Mouse (Mus musculus) kidney, embryonic 15.5 days (tissue): Measurements from ENCODE around the gene Tead1. TPM values are rescaled to one million over a fixed set of nuclear protein-coding genes. Genes with fewer than 3 reads are reported as not detected.

Experiments used
- ATAC-seq: fragments of 200-750 bp; cut with Nextera tagmentation; replicated peaks from 2 replicates; pipeline ENCODE4 v1.8.0; 2017; ENCODE audit warnings: moderate TSS enrichment; ENCODE audit not compliant: low FRiP score
- H3K27ac ChIP-seq: fragments of 300-500 bp; sonication (generic); 2 replicates; pipeline ENCODE4 v1.5.1; 2015; ENCODE audit warnings: mild to moderate bottlenecking, inconsistent platforms
- H3K27me3 ChIP-seq: fragments of 300-500 bp; sonication (generic); 2 replicates; pipeline ENCODE4 v1.6.1; 2015; ENCODE audit warnings: inconsistent platforms
- H3K36me3 ChIP-seq: fragments of 300-500 bp; sonication (generic); 2 replicates; pipeline ENCODE4 v1.6.1; 2015; ENCODE audit warnings: inconsistent platforms
- H3K4me1 ChIP-seq: fragments of 300-500 bp; sonication (generic); 2 replicates; pipeline ENCODE4 v1.6.1; 2015; ENCODE audit warnings: inconsistent platforms
- H3K4me2 ChIP-seq: fragments of 300-500 bp; sonication (generic); 2 replicates; pipeline ENCODE4 v1.6.1; 2015; ENCODE audit warnings: moderate library complexity, mild to moderate bottlenecking, inconsistent platforms
- H3K4me3 ChIP-seq: fragments of 300-500 bp; sonication (generic); replicated peaks from 2 replicates; pipeline ENCODE4 v1.5.1; 2015; ENCODE audit warnings: mild to moderate bottlenecking, inconsistent platforms
- H3K9ac ChIP-seq: fragments of 300-500 bp; sonication (generic); 2 replicates; pipeline ENCODE4 v1.6.1; 2015; ENCODE audit warnings: mild to moderate bottlenecking, inconsistent platforms
- H3K9me3 ChIP-seq: fragments of 300-500 bp; sonication (generic); replicated peaks from 2 replicates; pipeline ENCODE4 v1.6.1; 2016; ENCODE audit warnings: inconsistent platforms
- WGBS: fragments of 180-500 bp; shearing (Covaris S2); methylation state at CpG from one replicate; pipeline ENCODE4 v1.1.7; 2015; ENCODE audit warnings: mixed read lengths; 5-methylcytosine and 5-hydroxymethylcytosine counted together
- polyA plus RNA-seq: library from polyadenylated mRNA; unstranded; fragments of >200 nt; fragmentation: Nextera tagmentation; extraction: Ambion mirVana; gene quantifications from 2 replicates; pipeline ENCODE4 v1.2.1, GENCODE M21; 2015

Gene Tead1
- polyA plus RNA-seq, 1 experiment from 2014 or later: 30.4 TPM

DNA sequence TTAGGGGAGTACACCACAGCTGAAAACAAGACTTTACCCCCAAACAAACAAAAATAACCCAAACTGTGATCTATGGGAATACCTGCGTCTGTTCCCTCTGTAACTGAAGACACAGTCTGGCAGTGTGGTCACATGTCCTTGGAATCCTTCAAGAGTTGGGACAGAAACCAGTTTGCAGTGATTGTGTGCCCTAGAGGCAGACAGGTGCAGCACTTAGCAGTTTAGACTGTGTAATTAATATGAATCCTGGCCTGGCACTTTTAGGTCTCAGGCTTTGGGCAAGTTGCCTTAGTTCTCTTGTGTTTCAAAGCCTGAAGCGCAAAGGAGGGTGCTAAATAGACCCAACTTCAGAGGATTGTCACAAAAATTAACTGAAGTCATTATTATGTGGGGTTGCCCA lies 83.8 kb downstream of the Tead1 start:
- H3K4me1 ChIP-seq: peaks cover 71% of the 10 kb centered on the region

DNA sequence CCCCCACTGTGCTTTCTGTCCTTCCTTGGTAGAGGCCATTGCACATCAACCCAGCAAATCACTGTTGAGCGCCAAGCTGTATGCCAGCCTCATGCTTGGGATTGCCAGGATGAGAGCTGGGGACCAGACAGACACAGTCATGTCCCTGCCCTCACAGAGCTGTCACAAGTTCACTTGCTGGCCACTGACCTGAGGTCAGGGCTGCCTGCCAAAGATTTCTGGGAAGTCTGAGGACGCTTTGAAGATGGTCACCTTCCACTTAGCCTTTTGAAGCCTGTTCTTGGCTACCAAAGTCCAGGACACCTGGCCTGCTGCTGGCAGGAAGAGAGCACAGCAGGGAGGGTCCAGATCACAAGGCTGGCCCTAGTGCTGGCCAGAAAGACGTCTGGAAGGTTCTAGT lies 84.4 kb downstream of the Tead1 start:
- no peak for ATAC-seq

More for the DNA sequence above, 83.8 kb downstream of the Tead1 start:
- Histone ChIP-seq H3K9ac (no peak overlapping the region), H3K4me3 (no peak overlapping the region), H3K4me2 (no peak overlapping the region), H3K27ac (0 out of 2 replicates have a peak overlapping the region, but pooled peaks have one; percentile 14), H3K9me3 (no peaks in the 10 kb centered on the region), H3K36me3 (peaks cover 9% of the 10 kb centered on the region; the same call in 1 of the 2 replicates), H3K27me3 (no peaks in the 10 kb centered on the region)
- no peak for ATAC-seq
- WGBS: 83% methylated on average over 2 of the region's 2 CpGs

DNA sequence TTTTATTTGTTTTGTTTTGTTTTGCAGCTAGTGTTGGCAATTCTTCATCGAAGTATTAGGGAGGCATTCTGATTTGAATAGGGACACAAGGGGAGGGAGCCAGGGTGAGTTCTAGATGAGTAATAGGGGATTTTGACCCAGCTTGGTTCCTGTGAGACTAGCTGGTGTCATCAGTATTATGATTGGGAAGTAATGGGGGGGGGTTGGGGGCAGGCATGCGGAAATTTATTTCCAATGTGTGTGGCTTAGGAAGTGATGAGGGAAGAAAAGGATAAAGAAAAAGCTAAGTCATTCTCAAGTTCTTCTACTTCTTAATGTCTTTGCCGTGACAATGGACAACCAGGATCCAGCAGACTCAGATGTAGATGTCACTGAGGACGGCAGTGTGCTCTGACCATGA lies 85.8 kb downstream of the Tead1 start:
- WGBS: 71% methylated on average over 4 of the region's 4 CpGs
- H3K9ac ChIP-seq: no peak overlapping the region
- no peaks in the 10 kb centered on the region for H3K9me3 ChIP-seq
- H3K4me2 ChIP-seq: no peak overlapping the region
- no peak overlapping the region for H3K27ac ChIP-seq
- no peak for ATAC-seq
- no peak overlapping the region for H3K4me3 ChIP-seq
- peaks cover 61% of the 10 kb centered on the region for H3K4me1 ChIP-seq
- no peaks in the 10 kb centered on the region for H3K27me3 ChIP-seq
- peaks cover 2% of the 10 kb centered on the region; the same call in 1 of the 2 replicates for H3K36me3 ChIP-seq

More for the DNA sequence above, 84.4 kb downstream of the Tead1 start:
- H3K9me3 ChIP-seq: no peaks in the 10 kb centered on the region
- peaks cover 9% of the 10 kb centered on the region; the same call in 1 of the 2 replicates for H3K36me3 ChIP-seq
- H3K9ac ChIP-seq: no peak overlapping the region
- H3K4me2 ChIP-seq: no peak overlapping the region
- no peak overlapping the region for H3K4me3 ChIP-seq
- WGBS: 59% methylated on average over 3 of the region's 3 CpGs
- H3K27ac ChIP-seq: no peak overlapping the region
- peaks cover 66% of the 10 kb centered on the region for H3K4me1 ChIP-seq
- H3K27me3 ChIP-seq: no peaks in the 10 kb centered on the region

DNA sequence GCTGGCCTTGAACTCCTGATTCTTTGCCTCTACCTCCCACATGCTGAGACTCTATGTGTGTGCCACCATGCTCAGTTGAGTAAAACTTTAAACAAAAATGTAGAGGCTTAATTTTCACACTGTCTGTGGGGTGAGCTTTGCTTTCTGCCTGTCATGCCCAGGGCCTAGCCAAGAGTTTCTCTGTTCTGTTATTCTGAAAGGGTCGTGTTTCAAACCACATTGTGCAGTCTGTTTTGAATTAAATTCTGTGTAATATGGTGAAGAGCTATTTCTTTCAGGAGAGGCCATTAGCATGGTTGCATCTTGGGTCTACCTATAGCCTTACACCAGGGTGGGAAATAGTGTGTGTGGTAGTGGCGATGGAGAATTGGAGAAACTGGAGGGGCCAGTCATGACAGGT lies 90.7 kb downstream of the Tead1 start:
- no peak overlapping the region for H3K4me2 ChIP-seq
- no peaks in the 10 kb centered on the region for H3K36me3 ChIP-seq
- no peaks in the 10 kb centered on the region for H3K9me3 ChIP-seq
- H3K4me3 ChIP-seq: no peak overlapping the region
- H3K27me3 ChIP-seq: no peaks in the 10 kb centered on the region
- WGBS: 69% methylated on average over 2 of the region's 2 CpGs
- peaks cover 48% of the 10 kb centered on the region for H3K4me1 ChIP-seq
- H3K9ac ChIP-seq: no peak overlapping the region
- H3K27ac ChIP-seq: no peak overlapping the region
- ATAC-seq: no peak

DNA sequence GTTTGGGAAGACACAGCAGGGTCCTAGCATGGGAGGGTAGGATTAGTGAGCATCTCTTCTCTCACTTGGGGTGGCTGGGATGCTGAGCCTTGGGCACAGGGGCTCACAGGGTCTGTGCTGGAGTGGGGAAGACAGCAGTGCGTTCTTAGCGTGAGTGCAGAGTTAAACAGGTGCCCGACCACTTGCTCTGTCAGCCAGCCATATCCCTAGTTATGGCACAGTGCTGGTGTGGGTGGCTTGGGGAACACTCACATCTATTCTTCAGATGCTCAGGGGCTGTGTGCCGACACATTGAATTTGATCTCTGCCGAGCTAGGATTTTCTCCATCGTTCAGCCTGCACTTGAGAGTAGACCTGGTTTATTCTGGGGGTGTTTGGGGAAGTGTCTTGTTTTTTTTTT lies 92.3 kb downstream of the Tead1 start:
- no peak for ATAC-seq
- 68% methylated on average over 6 of the region's 6 CpGs for WGBS
- H3K27ac ChIP-seq: no peak overlapping the region; the same call in 1 of the 2 replicates

DNA sequence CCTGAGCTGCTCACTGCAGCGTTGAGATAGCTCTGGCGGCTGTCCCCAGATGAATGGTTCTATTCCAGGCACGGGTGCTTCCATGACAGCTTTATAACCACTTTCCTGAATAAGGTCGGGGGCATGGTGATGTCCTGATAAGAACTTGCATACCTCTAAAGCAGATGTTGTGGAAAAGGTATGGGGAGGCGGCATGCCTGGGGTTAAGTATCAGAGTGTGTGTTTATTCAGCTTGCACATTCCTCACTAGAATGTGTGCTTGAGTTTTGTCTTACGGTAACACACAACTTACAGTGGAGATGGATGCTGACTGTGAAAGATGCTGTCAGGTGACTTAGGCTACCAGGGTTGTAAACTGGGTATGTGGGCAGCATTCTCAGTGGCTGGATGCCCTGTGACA lies 93.7 kb downstream of the Tead1 start:
- H3K27me3 ChIP-seq: no peaks in the 10 kb centered on the region
- no peak overlapping the region for H3K4me3 ChIP-seq
- no peak overlapping the region for H3K4me2 ChIP-seq
- H3K9ac ChIP-seq: no peak overlapping the region
- no peaks in the 10 kb centered on the region for H3K9me3 ChIP-seq
- peaks cover 69% of the 10 kb centered on the region for H3K4me1 ChIP-seq
- WGBS: 8% methylated on average over 6 of the region's 6 CpGs
- ATAC-seq: peak; percentile 45; the same call in 1 of the 2 replicates
- H3K27ac ChIP-seq: peak overlapping the region; percentile 69
- H3K36me3 ChIP-seq: no peaks in the 10 kb centered on the region

More for the DNA sequence above, 92.3 kb downstream of the Tead1 start:
- Histone ChIP-seq H3K36me3 (no peaks in the 10 kb centered on the region), H3K9me3 (no peaks in the 10 kb centered on the region), H3K4me1 (peaks cover 61% of the 10 kb centered on the region), H3K4me2 (no peak overlapping the region), H3K27me3 (no peaks in the 10 kb centered on the region), H3K4me3 (no peak overlapping the region), H3K9ac (no peak overlapping the region)

DNA sequence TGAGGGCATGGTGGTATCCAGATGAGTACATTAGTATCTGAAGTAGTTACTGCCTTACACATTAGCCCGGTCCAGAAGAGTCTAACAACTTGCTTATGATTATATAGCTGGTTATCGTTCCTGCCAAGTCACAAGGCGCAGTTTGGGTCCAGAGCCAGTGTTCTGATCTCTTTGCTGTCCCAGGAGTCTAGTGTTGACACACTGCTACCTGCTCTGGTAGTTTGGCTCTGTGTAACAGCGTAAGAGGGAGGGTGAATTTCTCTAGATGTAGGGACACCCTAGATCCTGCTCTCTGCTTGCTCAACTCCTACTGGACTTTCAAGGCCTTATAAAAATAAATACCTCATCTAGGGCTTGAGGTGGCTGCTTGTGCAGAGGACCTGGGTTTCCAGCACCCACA lies 94.5 kb downstream of the Tead1 start:
- Histone ChIP-seq H3K27me3 (no peaks in the 10 kb centered on the region), H3K4me1 (peaks cover 69% of the 10 kb centered on the region), H3K9me3 (no peaks in the 10 kb centered on the region), H3K27ac (no peak overlapping the region), H3K4me3 (no peak overlapping the region), H3K4me2 (no peak overlapping the region), H3K36me3 (no peaks in the 10 kb centered on the region), H3K9ac (no peak overlapping the region)
- ATAC-seq: no peak
- WGBS: 84% methylated on average over 4 of the region's 4 CpGs

DNA sequence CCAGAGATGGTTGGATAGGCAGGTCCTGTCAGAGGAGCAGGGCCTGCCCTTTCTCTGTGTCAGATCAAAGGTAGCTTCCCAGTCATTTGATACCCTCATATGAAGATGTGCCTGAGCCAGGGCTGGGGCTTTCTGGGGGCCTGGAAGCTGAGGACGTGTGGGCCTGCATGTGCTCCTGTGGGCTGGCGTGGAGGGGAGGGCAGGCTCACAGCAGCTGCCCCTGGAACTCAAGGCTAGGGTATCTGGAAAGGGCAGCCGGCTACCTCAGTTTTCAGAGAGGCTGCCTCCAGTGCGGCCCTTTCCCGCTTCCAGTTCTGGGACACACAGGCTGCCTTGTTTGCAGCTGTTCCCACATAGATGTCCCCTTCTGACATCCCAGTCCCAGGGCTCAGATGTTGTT lies 96.7 kb downstream of the Tead1 start:
- no peak for ATAC-seq
- no peak overlapping the region for H3K4me3 ChIP-seq
- no peaks in the 10 kb centered on the region for H3K27me3 ChIP-seq
- no peak overlapping the region for H3K4me2 ChIP-seq
- H3K27ac ChIP-seq: peak overlapping the region; percentile 61
- no peak overlapping the region for H3K9ac ChIP-seq
- 58% methylated on average over 5 of the region's 5 CpGs for WGBS
- no peaks in the 10 kb centered on the region for H3K9me3 ChIP-seq
- peaks cover 74% of the 10 kb centered on the region for H3K4me1 ChIP-seq
- H3K36me3 ChIP-seq: no peaks in the 10 kb centered on the region

DNA sequence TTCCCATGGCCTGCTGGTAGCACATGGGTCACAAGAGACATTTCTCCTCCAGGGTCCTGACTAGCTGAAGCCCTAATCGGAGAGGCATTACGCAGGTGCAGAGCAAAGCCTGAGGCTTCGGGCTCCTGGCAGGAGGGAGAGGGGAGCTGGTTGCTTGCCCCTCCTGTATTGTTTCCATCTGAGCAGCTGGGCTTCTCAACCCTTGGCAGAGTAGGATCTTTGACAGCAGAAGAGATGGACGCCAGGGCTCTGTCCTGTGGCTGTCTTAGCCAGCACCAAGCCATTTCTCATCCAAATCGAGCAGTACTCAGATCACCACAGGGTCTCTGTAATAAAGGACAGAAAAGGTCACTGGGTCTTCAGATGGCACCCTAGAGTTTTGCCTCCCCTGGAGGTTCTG lies 97.6 kb downstream of the Tead1 start:
- no peak for ATAC-seq
- peaks cover 72% of the 10 kb centered on the region for H3K4me1 ChIP-seq
- 67% methylated on average over 5 of the region's 5 CpGs for WGBS
- no peaks in the 10 kb centered on the region for H3K27me3 ChIP-seq
- H3K36me3 ChIP-seq: no peaks in the 10 kb centered on the region
- no peak overlapping the region for H3K9ac ChIP-seq
- H3K4me2 ChIP-seq: no peak overlapping the region
- H3K27ac ChIP-seq: no peak overlapping the region
- no peaks in the 10 kb centered on the region for H3K9me3 ChIP-seq
- H3K4me3 ChIP-seq: no peak overlapping the region

DNA sequence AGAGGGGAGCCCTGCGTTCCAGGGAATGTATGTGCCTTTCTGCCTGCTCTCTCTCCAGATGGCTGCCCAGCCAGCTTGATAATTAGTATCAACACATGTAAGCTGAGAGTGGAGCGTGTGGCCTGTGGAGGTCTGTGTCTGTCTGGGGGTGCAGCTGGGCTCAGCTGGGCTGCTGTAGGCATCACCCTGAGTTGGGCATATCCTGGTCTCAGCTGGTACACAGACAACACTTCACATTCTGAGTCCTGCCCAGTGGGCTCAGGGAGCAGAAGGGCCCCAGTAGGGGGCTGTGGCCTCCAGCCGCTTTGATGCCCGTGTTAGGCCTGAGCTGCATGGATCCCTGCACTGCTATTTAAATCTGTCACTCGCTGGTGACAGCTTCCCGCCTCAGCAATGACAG lies 100.5 kb downstream of the Tead1 start:
- peak overlapping the region; percentile 11; the same call in 1 of the 2 replicates for H3K27ac ChIP-seq

DNA sequence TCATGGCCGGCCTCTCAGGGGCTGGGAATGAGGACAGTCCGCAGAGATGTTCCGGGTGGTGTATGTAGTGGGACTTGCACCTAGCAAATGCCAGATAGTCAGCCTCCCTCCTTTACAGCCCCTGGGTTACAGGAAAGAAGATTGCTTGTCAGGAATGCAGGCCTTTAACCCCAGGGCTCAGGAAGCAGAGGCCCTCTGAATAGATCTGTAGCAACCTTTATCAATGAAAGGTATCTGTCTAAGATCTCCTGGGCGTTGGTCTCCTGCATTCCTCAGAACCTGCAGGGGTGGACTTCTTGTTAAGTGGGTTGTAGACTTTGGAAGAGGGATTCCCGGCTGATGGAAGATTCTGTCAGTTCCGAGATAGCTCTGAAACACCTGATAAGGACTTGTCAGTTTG lies 101.8 kb downstream of the Tead1 start:
- no peaks in the 10 kb centered on the region for H3K27me3 ChIP-seq
- H3K4me2 ChIP-seq: no peak overlapping the region
- no peak overlapping the region for H3K27ac ChIP-seq
- H3K9me3 ChIP-seq: peaks cover 5% of the 10 kb centered on the region; the same call in 1 of the 2 replicates
- 78% methylated on average over 6 of the region's 6 CpGs for WGBS
- no peak for ATAC-seq
- no peak overlapping the region for H3K9ac ChIP-seq
- H3K4me1 ChIP-seq: peaks cover 57% of the 10 kb centered on the region
- H3K4me3 ChIP-seq: no peak overlapping the region
- 0 out of 2 replicates have a peak, but pooled peaks cover 3% of the 10 kb centered on the region for H3K36me3 ChIP-seq

More for the DNA sequence above, 100.5 kb downstream of the Tead1 start:
- peak; percentile 72 for ATAC-seq
- Histone ChIP-seq H3K27me3 (no peaks in the 10 kb centered on the region), H3K9ac (no peak overlapping the region), H3K4me3 (no peak overlapping the region), H3K4me2 (no peak overlapping the region), H3K36me3 (0 out of 2 replicates have a peak, but pooled peaks cover 3% of the 10 kb centered on the region), H3K4me1 (peaks cover 56% of the 10 kb centered on the region), H3K9me3 (peaks cover 5% of the 10 kb centered on the region; the same call in 1 of the 2 replicates)
- 34% methylated on average over 6 of the region's 6 CpGs for WGBS

DNA sequence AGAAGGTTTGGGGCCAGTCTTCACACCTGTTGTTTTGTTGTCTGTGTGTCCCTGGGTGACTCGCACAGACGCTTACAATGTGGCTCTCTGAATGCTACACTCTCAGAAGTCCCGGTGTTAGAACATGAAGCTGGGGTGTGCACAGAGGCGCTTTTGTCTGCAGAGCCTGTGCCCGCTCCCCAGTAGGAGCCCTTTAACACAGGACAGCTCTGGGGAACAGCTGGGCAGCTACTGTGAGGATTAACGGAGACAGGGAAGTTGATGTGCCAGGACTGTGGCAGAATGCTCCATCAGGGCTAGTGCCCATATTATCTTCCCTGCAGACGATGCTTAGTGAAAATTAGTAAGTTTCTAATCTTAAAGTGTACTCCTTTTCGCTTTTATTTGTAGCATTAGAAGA lies 102.9 kb downstream of the Tead1 start:
- Histone ChIP-seq H3K4me1 (peaks cover 57% of the 10 kb centered on the region), H3K9ac (no peak overlapping the region), H3K27me3 (no peaks in the 10 kb centered on the region), H3K27ac (no peak overlapping the region), H3K4me3 (no peak overlapping the region), H3K4me2 (no peak overlapping the region), H3K9me3 (peaks cover 5% of the 10 kb centered on the region; the same call in 1 of the 2 replicates), H3K36me3 (0 out of 2 replicates have a peak, but pooled peaks cover 3% of the 10 kb centered on the region)
- ATAC-seq: no peak
- 85% methylated on average over 8 of the region's 8 CpGs for WGBS

DNA sequence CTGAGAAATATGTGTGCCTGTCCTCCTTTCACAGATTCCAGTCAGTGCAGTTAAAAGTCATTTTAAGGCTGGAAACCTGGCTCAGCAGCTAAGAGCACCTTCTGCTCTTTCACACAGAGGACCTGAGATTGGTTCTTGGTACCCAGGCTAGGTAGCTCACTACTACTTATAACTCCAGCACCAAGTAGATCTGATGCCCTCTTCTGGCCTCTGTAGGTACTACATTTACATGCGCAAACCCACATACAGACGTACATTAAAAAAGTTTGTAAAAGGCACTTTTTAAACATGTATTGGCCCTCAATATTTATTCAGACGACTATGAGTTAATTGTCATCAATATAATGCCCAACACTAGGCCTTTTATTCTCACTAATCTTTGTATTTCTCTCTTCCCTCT lies 105.2 kb downstream of the Tead1 start:
- no peaks in the 10 kb centered on the region for H3K27me3 ChIP-seq
- H3K36me3 ChIP-seq: 0 out of 2 replicates have a peak, but pooled peaks cover 3% of the 10 kb centered on the region
- peak overlapping the region; percentile 65 for H3K27ac ChIP-seq
- H3K9me3 ChIP-seq: peaks cover 5% of the 10 kb centered on the region; the same call in 1 of the 2 replicates
- ATAC-seq: no peak
- no peak overlapping the region for H3K4me3 ChIP-seq
- H3K9ac ChIP-seq: no peak overlapping the region
- no peak overlapping the region for H3K4me2 ChIP-seq
- peaks cover 72% of the 10 kb centered on the region for H3K4me1 ChIP-seq
- WGBS: 93% methylated on average over 3 of the region's 3 CpGs
